Mouse (Mus musculus): ENCODE data around the gene Tprkb.
"Not testable (repeated sequence)": the region's sequence is repeated elsewhere in the genome, so short reads cannot be mapped to it uniquely, and the experiment has no call there.

Tprkb gene

DNA sequence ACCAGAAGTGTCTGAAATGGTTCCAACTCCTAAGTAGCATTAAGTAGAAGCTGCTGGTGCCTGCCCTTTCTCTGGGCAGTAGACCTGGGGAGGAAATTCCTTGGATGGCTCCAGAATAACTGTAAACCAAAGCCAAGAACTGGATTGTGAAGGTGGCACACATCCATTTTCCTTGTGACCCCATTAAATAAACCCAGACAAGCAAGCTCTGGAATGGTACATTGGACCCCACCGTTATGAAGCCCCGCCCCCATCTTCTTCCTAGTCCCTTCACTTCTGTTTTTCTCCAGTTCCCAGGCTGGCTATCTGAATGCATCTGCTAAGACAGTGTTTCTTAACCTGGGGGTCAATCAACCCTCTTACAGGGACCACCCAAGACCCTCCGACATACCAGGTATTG, at the start of gene Tprkb:
TSS of gene Tprkb (plus strand) at position 279 of the 400 bp plus-strand sequence.
- DNase-seq (ENCODE audit: low spot score): no peak

- DNase-seq (ENCODE audit: low spot score): no peak
These were observed 49.1 kb upstream of the Tprkb start for GRCm38 (mm10) chr6:85862565-85862964.

DNA sequence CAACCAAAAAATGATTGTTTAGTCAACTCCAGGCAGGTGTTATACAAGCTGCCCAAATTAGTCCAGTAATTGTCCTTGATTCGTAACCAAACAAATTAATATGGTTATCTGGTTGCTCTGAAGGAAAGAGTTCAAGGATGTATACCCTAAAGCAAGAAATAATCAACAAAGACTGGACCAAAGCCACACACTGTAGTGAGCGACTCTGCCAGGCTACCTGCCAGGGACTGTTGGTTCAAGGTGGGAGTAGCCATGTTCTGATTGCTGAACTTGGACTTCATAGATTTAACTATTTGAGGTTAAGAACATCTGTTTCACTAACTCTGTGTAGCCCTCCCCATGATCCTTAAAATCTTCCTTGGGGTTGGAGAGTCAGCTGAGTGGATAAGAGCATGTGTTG, 48.5 kb upstream of the Tprkb start:
- DNase-seq (ENCODE audit: low spot score): no peak

DNA sequence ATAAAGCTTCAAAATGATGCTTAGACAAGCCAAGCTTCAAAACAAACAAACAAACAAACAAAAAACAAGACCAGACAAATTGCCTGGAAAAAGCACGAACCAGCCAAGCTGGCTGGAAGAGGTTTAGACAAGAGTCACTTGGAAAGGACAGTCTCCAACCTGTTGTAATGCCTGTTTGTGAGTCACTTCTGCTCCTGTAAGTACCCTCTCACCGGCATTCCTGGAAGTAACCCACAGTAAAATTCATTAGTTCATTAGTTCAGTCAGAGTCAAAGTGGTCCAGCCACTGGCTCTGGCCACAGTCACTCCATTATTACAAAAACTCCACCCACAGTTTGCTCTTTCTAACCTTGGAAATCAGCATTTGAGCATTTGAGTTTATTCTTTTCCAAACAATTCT, 47.8 kb upstream of the Tprkb start:
- no peak for DNase-seq (ENCODE audit: low spot score)

GRCm38 (mm10) chr6:85864900-85865639, 46.6 kb upstream of the Tprkb start:
- DNase-seq (ENCODE audit: low spot score): not testable (repeated sequence)

DNA sequence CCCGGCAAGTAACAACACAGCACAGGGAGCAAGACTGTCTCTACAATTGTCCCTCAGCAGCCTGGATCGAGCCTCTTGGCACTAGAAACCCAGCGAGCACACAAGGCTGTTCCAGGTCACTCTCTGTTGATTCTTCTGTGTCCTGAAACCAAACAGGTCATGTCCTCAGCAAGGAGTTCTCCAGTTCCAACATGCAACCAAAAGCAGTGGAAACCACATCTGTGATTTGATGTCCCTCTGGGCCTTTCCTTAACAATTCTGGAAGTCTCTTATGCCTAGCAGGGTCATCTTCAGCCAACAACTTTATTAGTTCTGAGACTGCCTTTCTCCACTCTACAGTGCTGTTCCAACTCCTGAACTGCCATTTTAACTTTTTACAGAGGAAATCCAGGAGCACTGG, 45.5 kb upstream of the Tprkb start:
- not testable (repeated sequence) for DNase-seq (ENCODE audit: low spot score)

- not testable (repeated sequence) for DNase-seq (ENCODE audit: low spot score)
These were observed 44.7 kb upstream of the Tprkb start for GRCm38 (mm10) chr6:85866995-85867394.

DNA sequence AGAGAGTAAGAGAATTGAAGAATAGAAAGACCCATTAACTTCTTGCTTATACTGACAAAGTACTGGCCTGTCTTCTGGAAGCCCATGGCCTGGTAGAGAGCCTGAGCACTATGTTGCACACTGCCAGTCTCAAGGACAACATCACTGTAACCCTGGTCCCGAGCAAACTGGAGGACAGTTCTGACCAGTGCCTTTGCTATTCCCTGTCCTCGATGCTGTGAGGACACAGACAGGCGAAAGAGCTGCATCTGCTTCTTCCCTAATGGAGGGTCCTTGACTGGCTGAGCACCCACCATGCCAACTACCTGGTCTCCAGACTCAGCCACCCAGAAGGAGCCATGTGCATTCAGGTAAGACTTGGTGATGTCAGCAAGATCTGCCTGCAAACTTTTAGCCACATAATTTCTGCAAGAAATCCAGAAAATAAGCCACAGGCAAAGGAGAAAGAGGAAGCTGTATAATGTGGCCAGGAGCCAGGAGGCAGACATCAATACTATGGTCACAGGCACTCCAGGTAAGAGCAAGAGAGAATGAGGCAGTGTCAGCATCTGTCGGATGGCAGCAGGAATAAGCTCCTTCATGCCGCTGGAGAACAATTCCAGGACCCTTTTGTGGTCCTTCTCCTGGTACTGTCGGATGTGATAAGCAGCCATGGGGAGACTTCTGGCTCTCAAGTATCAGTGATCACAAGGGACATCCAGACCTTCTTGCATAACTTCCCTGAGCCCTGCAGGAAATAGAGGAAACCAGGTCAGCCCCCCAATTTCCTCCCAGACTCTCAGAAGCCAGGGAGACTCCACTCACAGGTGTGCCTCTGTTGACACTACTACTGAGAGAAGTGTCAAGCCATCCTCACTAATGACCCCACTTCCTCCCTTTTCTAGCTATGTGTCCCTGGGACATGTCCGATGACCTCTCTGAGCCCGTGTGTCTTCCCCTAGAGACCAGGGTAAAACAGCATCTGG, 43.7 kb upstream of the Tprkb start:
- DNase-seq (ENCODE audit: low spot score): no peak

- DNase-seq (ENCODE audit: low spot score): not testable (repeated sequence)
These were observed 42.7 kb upstream of the Tprkb start, which contains the start of gene Nat8f2 for GRCm38 (mm10) chr6:85869006-85869405. TSS of gene Nat8f2 (minus strand) at chr6:85869158.

DNA sequence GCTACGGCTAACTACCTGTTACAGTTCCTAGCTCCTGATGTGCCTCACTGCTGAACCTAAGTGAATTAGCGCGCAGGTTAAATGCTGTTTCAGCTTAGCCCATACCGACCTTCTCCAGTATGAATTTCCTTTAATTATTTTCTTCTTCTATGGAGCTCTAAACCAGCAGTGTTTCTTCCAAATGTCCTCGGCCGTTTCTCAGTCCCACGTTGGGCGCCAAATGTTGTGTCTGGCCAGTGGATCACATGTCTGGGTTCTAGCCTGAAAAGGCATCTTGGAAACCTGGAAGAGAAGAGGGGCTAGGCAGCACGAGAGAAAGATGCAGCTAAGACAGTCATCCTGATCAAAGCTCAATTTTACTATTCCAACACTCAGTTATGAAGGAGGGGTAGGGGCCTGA, 28.4 kb upstream of the Tprkb start:
- DNase-seq (ENCODE audit: low spot score): not testable (repeated sequence)

DNA sequence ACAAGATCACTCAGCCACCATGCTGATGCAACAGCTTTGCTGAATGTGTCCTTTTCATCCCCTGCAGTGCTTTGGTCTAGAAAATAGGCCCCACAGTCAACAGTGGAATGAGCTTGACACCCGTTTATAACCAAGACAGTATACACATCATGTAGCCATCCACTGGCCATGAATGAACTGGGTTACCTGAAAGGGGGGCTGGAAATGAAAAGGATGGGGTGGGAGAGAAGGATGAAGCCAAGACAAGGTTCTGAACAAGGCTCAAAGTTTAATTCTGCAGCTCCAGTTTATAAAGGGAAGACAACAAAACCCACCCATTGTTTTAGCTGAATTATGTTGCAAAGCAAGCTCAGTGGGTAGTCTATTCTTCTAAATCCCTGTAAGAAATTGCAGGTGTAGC, 27.4 kb upstream of the Tprkb start:
- DNase-seq (ENCODE audit: low spot score): no peak

GRCm38 (mm10) chr6:85888961-85889360, 22.7 kb upstream of the Tprkb start:
- DNase-seq (ENCODE audit: low spot score): no peak

DNA sequence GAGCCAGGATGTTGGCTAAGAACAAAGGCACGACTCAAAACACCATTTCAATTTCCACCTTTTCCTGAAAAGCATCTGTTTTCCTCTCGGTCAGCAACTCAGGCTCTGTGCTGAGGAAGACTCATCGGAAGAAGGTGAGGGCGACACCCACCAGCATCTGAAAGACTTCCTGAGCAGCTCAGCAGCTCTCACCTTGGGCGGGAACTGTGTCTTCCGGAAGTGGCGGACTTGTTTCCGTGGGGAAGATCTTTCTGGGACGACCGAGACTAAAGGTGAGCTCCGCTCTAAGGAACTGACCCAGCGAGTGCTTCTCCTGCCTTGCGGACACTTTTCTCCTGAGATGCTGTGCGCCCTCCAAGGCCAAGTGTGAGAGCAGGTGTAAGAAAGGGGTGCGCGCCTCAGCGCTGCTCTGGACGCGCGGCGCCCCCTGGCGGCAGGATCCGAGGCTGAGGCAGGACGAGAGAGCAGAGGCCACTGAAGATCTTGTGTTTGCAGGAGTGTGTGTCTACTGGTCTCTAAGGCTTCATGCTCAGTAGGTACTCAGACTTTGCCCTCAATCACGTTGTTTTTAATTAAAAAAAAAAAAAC, 16.5 kb upstream of the Tprkb start:
- DNase-seq (ENCODE audit: low spot score): peak; percentile 46

GRCm38 (mm10) chr6:85898596-85899475, 12.8 kb upstream of the Tprkb start:
- not testable (repeated sequence) for DNase-seq (ENCODE audit: low spot score)

DNA sequence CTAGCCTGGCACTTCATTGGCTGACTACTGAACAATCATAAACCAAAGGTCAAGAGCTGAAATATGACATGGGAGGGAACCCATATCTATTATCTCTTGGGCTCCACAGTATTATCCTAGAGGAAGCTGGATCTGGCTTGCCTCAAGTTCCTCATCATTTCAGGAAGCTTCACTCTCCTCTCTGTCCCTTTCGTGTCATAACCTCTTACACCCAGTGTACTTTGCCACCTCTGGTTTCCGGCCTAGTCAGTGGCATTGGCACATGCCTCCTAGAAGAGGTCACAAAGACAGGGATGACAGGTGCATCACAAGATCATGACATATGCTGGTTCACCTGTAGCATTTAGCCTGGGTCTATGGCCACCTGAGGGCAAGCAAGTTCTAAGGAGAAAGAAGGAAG, 9.4 kb upstream of the Tprkb start:
- DNase-seq (ENCODE audit: low spot score): no peak

- peak; percentile 70 for DNase-seq (ENCODE audit: low spot score)
These were observed 7.0 kb upstream of the Tprkb start, which contains the start of gene Nat8f4 for GRCm38 (mm10) chr6:85904642-85905061. TSS of gene Nat8f4 (minus strand) at chr6:85904884.

DNA sequence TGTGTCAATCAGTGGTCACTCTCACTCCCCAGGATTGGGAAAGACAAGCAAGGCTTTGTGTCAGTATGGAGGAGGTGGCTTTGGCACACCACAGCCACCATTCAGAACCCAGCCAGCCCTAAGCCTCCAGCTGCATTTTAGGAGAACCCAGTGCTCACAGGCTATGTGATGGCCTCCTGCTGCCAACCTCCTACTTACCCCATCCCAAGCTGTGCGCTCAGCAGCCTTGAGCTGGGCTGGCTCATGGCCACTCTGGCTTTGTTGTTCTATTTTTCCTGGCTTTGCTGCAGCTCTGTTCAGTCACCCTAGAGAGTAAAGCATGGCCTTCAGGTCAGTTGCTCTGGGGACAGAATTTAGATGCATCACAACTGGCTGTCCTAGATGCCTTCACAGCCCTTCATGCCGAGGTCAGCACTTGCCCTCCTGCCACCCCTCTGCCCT, 4.7 kb upstream of the Tprkb start:
- not testable (repeated sequence) for DNase-seq (ENCODE audit: low spot score)

DNA sequence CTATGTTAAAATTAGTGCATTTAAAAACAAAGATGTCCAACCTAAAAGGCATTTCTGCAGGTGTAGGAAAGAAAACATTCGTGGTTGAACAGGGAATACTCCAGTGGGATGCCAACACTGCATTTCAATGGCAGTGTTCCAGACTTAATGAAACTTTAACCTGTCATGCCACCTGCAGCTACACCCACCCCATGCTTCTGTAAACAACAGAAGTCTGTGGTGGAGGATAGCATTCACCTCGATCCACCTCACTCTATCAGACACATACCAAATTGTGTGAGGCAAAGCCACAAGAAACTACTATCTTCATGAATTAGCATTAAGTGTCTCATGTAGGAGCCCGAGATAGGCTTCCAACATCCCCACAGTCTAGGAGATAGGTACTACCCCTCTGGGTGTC, 3.3 kb upstream of the Tprkb start:
- DNase-seq (ENCODE audit: low spot score): no peak

GRCm38 (mm10) chr6:85909704-85910103, 2.0 kb upstream of the Tprkb start:
- DNase-seq (ENCODE audit: low spot score): no peak

GRCm38 (mm10) chr6:85915141-85915538, 3.5 kb downstream of the Tprkb start:
- no peak for DNase-seq (ENCODE audit: low spot score)

All from retina, embryonic 14.5 days (tissue).